ENCODE assay signal across 9 mouse cellular contexts in genomic region chr1:134774728-134775287, GRCm38 (mm10).
DNase-seq lines count a peak whose midpoint lies in the region; ATAC-seq lines count a peak whose summit lies in the region.
"Had no signal": no experiment of that assay in that cellular context is flagged by ENCODE, and none has a peak within 500 bp of the region (broad histone marks: within the 10 kb centered on the region; RNA-seq: fewer than 3 reads in every experiment).

No protein-coding gene starts in this region.

- no peaks in the 10 kb centered on the region for H3K9me3 ChIP-seq in lung, embryonic 16.5 days (ENCODE audit: control insufficient read depth, low read length)
- no peaks in the 10 kb centered on the region for H3K9me3 ChIP-seq in kidney, embryonic 14.5 days (ENCODE audit: control insufficient read depth, low read length)
- no peaks in the 10 kb centered on the region for H3K9me3 ChIP-seq in stomach, embryonic 15.5 days
- H3K9me3 ChIP-seq: liver, embryonic 13.5 days had no signal

- no peak overlapping the region for H3K4me2 ChIP-seq in lung, embryonic 16.5 days (ENCODE audit: low read depth, low read length)
- no peak overlapping the region for H3K4me2 ChIP-seq in kidney, embryonic 14.5 days (replicated peaks; ENCODE audit: low read depth, low read length)
- H3K4me2 ChIP-seq in stomach, embryonic 15.5 days = no peak overlapping the region
- H3K4me2 ChIP-seq: liver, embryonic 13.5 days had no signal

- peak; percentile 49 for ATAC-seq in lung, embryonic 16.5 days (ENCODE audit: low read depth)
- ATAC-seq in kidney, embryonic 14.5 days (ENCODE audit: low FRiP score, low TSS enrichment) = peak; percentile 40; the same call in 1 of the 2 replicates
- peak; percentile 13; the same call in 1 of the 2 replicates for ATAC-seq in stomach, embryonic 15.5 days (ENCODE audit: insufficient read depth, low FRiP score, low read depth)

- peaks cover 53% of the 10 kb centered on the region for H3K4me1 ChIP-seq in lung, embryonic 16.5 days (replicated peaks; ENCODE audit: control insufficient read depth, insufficient read depth, low read length)
- H3K4me1 ChIP-seq in kidney, embryonic 14.5 days (ENCODE audit: control insufficient read depth, insufficient read depth, low read length) = peaks cover 45% of the 10 kb centered on the region
- H3K4me1 ChIP-seq in stomach, embryonic 15.5 days = peaks cover 47% of the 10 kb centered on the region

- no peak for DNase-seq in lung, postnatal 25 days (ENCODE audit: low spot score)
- peak; percentile 61 for DNase-seq in gastrocnemius, postnatal 25 days
- no peak for DNase-seq in left cerebral cortex, adult 18-20 months (ENCODE audit: low spot score in 2 of 2)
- DNase-seq in urinary bladder, postnatal 25 days (ENCODE audit: low spot score) = no peak
- DNase-seq: cerebellum, adult 9-11 months; liver, embryonic 13.5 days had no signal

- H3K4me3 ChIP-seq in lung, embryonic 16.5 days (ENCODE audit: low read length) = no peak overlapping the region
- no peak overlapping the region for H3K4me3 ChIP-seq in kidney, embryonic 14.5 days (ENCODE audit: low read length)
- H3K4me3 ChIP-seq in stomach, embryonic 15.5 days (replicated peaks) = no peak overlapping the region
- H3K4me3 ChIP-seq: liver, embryonic 13.5 days had no signal

- peaks cover 6% of the 10 kb centered on the region; the same call in 1 of the 2 replicates for H3K36me3 ChIP-seq in lung, embryonic 16.5 days (ENCODE audit: control insufficient read depth, insufficient read depth, low read length)
- H3K36me3 ChIP-seq in kidney, embryonic 14.5 days (ENCODE audit: control insufficient read depth, insufficient read depth, low read length) = peaks cover 2% of the 10 kb centered on the region; the same call in 1 of the 2 replicates
- H3K36me3 ChIP-seq in stomach, embryonic 15.5 days = no peaks in the 10 kb centered on the region

- H3K9ac ChIP-seq in lung, embryonic 16.5 days (ENCODE audit: low read length) = no peak overlapping the region
- no peak overlapping the region for H3K9ac ChIP-seq in kidney, embryonic 14.5 days (ENCODE audit: low read depth, low read length)
- no peak overlapping the region for H3K9ac ChIP-seq in stomach, embryonic 15.5 days
- H3K9ac ChIP-seq: liver, embryonic 13.5 days had no signal

- no peaks in the 10 kb centered on the region for H3K27me3 ChIP-seq in lung, embryonic 16.5 days (ENCODE audit: control insufficient read depth, insufficient read depth, low read depth, low read length)
- no peaks in the 10 kb centered on the region for H3K27me3 ChIP-seq in kidney, embryonic 14.5 days (ENCODE audit: control insufficient read depth, insufficient read depth, low read length)
- no peaks in the 10 kb centered on the region for H3K27me3 ChIP-seq in stomach, embryonic 15.5 days (replicated peaks)
- H3K27me3 ChIP-seq: liver, embryonic 13.5 days had no signal

- H3K27ac ChIP-seq in lung, embryonic 16.5 days (ENCODE audit: low read length) = peak overlapping the region; percentile 91
- peak overlapping the region; percentile 84 for H3K27ac ChIP-seq in kidney, embryonic 14.5 days (ENCODE audit: low read depth, low read length)
- H3K27ac ChIP-seq in stomach, embryonic 15.5 days = peak overlapping the region; percentile 93
- H3K27ac ChIP-seq: liver, embryonic 13.5 days had no signal

- WGBS in lung, embryonic 16.5 days = 35% methylated on average over 6 of the region's 6 CpGs
- WGBS in kidney, embryonic 14.5 days = 35% methylated on average over 6 of the region's 6 CpGs
- WGBS in stomach, embryonic 15.5 days = 30% methylated on average over 6 of the region's 6 CpGs
